Mouse (Mus musculus): ENCODE results near the gene Cyp4f16. TPM values are rescaled to one million over a fixed set of nuclear protein-coding genes. Genes with fewer than 3 reads are reported as not detected.
"Not testable (repeated sequence)": the region's sequence is repeated elsewhere in the genome, so short reads cannot be mapped to it uniquely, and the experiment has no call there.

The Cyp4f16 gene
- total RNA-seq, 1 experiment = 20.8 TPM

DNA sequence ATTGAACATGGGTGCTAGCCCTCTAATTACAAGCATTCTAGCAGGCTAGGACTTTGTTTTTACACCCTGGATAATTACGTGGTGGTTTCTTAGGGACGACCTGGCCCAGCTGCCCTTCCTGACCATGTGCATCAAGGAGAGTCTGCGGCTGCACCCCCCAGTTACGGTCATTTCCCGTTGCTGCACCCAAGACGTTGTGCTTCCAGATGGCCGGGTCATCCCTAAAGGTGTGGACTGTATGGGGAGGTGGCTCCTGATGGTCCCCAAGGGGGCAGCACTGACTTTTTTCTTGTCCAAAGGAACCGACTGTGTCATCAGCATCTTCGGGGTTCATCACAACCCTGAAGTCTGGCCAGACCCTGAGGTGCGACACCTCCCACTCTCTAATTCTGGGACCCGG, 8.6 kb upstream of the Cyp4f16 start:
- Histone ChIP-seq H3K9me3 (ENCODE audit: control insufficient read depth, insufficient read depth, low read depth, low read length) (no peaks in the 10 kb centered on the region), H3K4me1 (ENCODE audit: control insufficient read depth in 2 of 2, insufficient read depth in 2 of 2, low read length in 2 of 2, poor library complexity in 1 of 2) (peaks cover 0 to 4% of the 10 kb centered on the region in 2 experiments; a peak in 1 of 4 replicates), H3K36me3 (ENCODE audit: control insufficient read depth, insufficient read depth, low read length, poor library complexity, severe bottlenecking) (no peaks in the 10 kb centered on the region; the same call in 1 of the 2 replicates), H3K9ac (ENCODE audit: insufficient read depth, low read depth, low read length, poor library complexity, severe bottlenecking) (no peak overlapping the region), H3K27ac (ENCODE audit: insufficient read depth, low read depth, low read length, poor library complexity, severe bottlenecking) (no peak overlapping the region), H3K4me3 (ENCODE audit: insufficient read depth in 1 of 2, low read depth in 1 of 2, low read length in 2 of 2, poor library complexity in 1 of 2, severe bottlenecking in 1 of 2) (no peak overlapping the region)
- in situ Hi-C loops (cut with MboI; ENCODE audit: low sequenced_read_pairs in 2 of 2, unreplicated experiment in 2 of 2) = no loop called here
- TF ChIP-seq MAFK (IDR thresholded peaks at IDR 0.05; ENCODE audit: insufficient read depth, low read depth, low read length) (no peak), HCFC1 (IDR thresholded peaks at IDR 0.05; ENCODE audit: borderline replicate concordance, insufficient read depth, low read length) (no peak), CHD2 (IDR thresholded peaks at IDR 0.05; ENCODE audit: low read depth, low read length) (no peak), ZC3H11A (IDR thresholded peaks at IDR 0.05; ENCODE audit: borderline replicate concordance, low read depth, low read length) (no peak), ZNF384 (IDR thresholded peaks at IDR 0.05; ENCODE audit: low read depth, low read length) (no peak)
- DNase-seq (ENCODE audit: low read depth, low spot score) = no peak

- TF ChIP-seq ZC3H11A (IDR thresholded peaks at IDR 0.05; ENCODE audit: borderline replicate concordance, low read depth, low read length) (peak; percentile 56; the same call in 1 of the 2 replicates), HCFC1 (IDR thresholded peaks at IDR 0.05; ENCODE audit: borderline replicate concordance, insufficient read depth, low read length) (no peak), CHD2 (IDR thresholded peaks at IDR 0.05; ENCODE audit: low read depth, low read length) (no peak), ZNF384 (IDR thresholded peaks at IDR 0.05; ENCODE audit: low read depth, low read length) (peak; percentile 75), MAFK (IDR thresholded peaks at IDR 0.05; ENCODE audit: insufficient read depth, low read depth, low read length) (no peak)
- H3K36me3 ChIP-seq (ENCODE audit: control insufficient read depth, insufficient read depth, low read length, poor library complexity, severe bottlenecking) = no peaks in the 10 kb centered on the region; the same call in 1 of the 2 replicates
- H3K4me3 ChIP-seq (ENCODE audit: insufficient read depth in 1 of 2, low read depth in 1 of 2, low read length in 2 of 2, poor library complexity in 1 of 2, severe bottlenecking in 1 of 2) = peak overlapping the region; percentile 42 to 56; a peak in 3 of 4 replicates
- H3K27ac ChIP-seq (ENCODE audit: insufficient read depth, low read depth, low read length, poor library complexity, severe bottlenecking) = no peak overlapping the region
- H3K4me1 ChIP-seq (ENCODE audit: control insufficient read depth in 2 of 2, insufficient read depth in 2 of 2, low read length in 2 of 2, poor library complexity in 1 of 2) = peaks cover 0 to 4% of the 10 kb centered on the region in 2 experiments; a peak in 1 of 4 replicates
- H3K9me3 ChIP-seq (ENCODE audit: control insufficient read depth, insufficient read depth, low read depth, low read length) = no peaks in the 10 kb centered on the region
- in situ Hi-C loops (cut with MboI; ENCODE audit: low sequenced_read_pairs in 2 of 2, unreplicated experiment in 2 of 2) = no loop called here
- DNase-seq (ENCODE audit: low read depth, low spot score) = peak; percentile 75
- peak overlapping the region; percentile 9; the same call in 1 of the 2 replicates for H3K9ac ChIP-seq (ENCODE audit: insufficient read depth, low read depth, low read length, poor library complexity, severe bottlenecking)
Measured at GRCm38 (mm10) chr17:32528408-32529337, 7.7 kb upstream of the Cyp4f16 start.

- H3K27ac ChIP-seq (ENCODE audit: insufficient read depth, low read depth, low read length, poor library complexity, severe bottlenecking); H3K4me1 ChIP-seq (ENCODE audit: control insufficient read depth in 2 of 2, insufficient read depth in 2 of 2, low read length in 2 of 2, poor library complexity in 1 of 2); H3K9me3 ChIP-seq (ENCODE audit: control insufficient read depth, insufficient read depth, low read depth, low read length); in situ Hi-C loops (cut with MboI; ENCODE audit: low sequenced_read_pairs in 2 of 2, unreplicated experiment in 2 of 2); H3K4me3 ChIP-seq (ENCODE audit: insufficient read depth in 1 of 2, low read depth in 1 of 2, low read length in 2 of 2, poor library complexity in 1 of 2, severe bottlenecking in 1 of 2); H3K36me3 ChIP-seq (ENCODE audit: control insufficient read depth, insufficient read depth, low read length, poor library complexity, severe bottlenecking); DNase-seq (ENCODE audit: low read depth, low spot score); H3K9ac ChIP-seq (ENCODE audit: insufficient read depth, low read depth, low read length, poor library complexity, severe bottlenecking): not testable (repeated sequence)
Measured at GRCm38 (mm10) chr17:32532356-32532755, 4.0 kb upstream of the Cyp4f16 start.

DNA sequence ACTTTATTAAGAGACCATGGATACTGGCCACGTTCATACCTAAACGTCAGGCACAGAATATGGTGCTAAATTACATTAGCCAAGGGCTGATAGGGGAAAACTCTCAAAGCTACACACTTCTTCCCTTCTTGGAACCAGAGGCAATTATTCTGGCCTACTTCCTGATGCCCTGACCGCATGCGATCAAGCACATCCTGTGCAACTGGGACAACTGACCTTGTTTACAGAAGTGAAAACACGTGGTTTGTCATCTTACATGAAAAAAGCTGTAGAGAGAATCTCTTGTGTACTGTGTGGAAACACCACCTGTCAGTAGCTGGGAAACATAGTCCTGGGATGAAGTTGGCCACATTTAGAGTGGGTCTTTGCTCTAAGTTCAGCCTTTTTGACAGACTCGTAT, 2.3 kb upstream of the Cyp4f16 start:
- Histone ChIP-seq H3K4me3 (ENCODE audit: insufficient read depth in 1 of 2, low read depth in 1 of 2, low read length in 2 of 2, poor library complexity in 1 of 2, severe bottlenecking in 1 of 2) (no peak overlapping the region), H3K9ac (ENCODE audit: insufficient read depth, low read depth, low read length, poor library complexity, severe bottlenecking) (no peak overlapping the region), H3K9me3 (ENCODE audit: control insufficient read depth, insufficient read depth, low read depth, low read length) (no peaks in the 10 kb centered on the region), H3K27ac (ENCODE audit: insufficient read depth, low read depth, low read length, poor library complexity, severe bottlenecking) (no peak overlapping the region), H3K4me1 (ENCODE audit: control insufficient read depth in 2 of 2, insufficient read depth in 2 of 2, low read length in 2 of 2, poor library complexity in 1 of 2) (peaks cover 0 to 2% of the 10 kb centered on the region in 2 experiments; a peak in 1 of 4 replicates), H3K36me3 (ENCODE audit: control insufficient read depth, insufficient read depth, low read length, poor library complexity, severe bottlenecking) (no peaks in the 10 kb centered on the region)
- TF ChIP-seq ZC3H11A (IDR thresholded peaks at IDR 0.05; ENCODE audit: borderline replicate concordance, low read depth, low read length) (no peak), HCFC1 (IDR thresholded peaks at IDR 0.05; ENCODE audit: borderline replicate concordance, insufficient read depth, low read length) (no peak), MAFK (IDR thresholded peaks at IDR 0.05; ENCODE audit: insufficient read depth, low read depth, low read length) (no peak), CHD2 (IDR thresholded peaks at IDR 0.05; ENCODE audit: low read depth, low read length) (no peak), ZNF384 (IDR thresholded peaks at IDR 0.05; ENCODE audit: low read depth, low read length) (no peak)
- in situ Hi-C loops (cut with MboI; ENCODE audit: low sequenced_read_pairs in 2 of 2, unreplicated experiment in 2 of 2) = no loop called here
- DNase-seq (ENCODE audit: low read depth, low spot score) = no peak
